Mouse (Mus musculus) liver, adult 2 months (tissue): ENCODE measurements around the gene Espnl. TPM values are rescaled to one million over a fixed set of nuclear protein-coding genes. Genes with fewer than 3 reads are reported as not detected.

ENCODE experiments used
- DNase-seq: peaks from one replicate; pipeline ENCODE4 v3.0.0-alpha.2; 2011; ENCODE audit warnings: low read depth, low spot score; ENCODE audit errors: extremely low read depth
- H3K27ac ChIP-seq: fragments of 200-500 bp; replicated peaks from 2 replicates; pipeline ENCODE4 v1.5.1; 2012; ENCODE audit warnings: low read depth, mild to moderate bottlenecking, control low read depth, inconsistent platforms, low read length; ENCODE audit not compliant: insufficient read depth
- H3K27me3 ChIP-seq: fragments of 200-500 bp; 2 replicates; pipeline ENCODE4 v1.6.1; 2012; ENCODE audit warnings: mild to moderate bottlenecking, moderate library complexity, low read length, inconsistent platforms; ENCODE audit not compliant: control insufficient read depth, insufficient read depth
- H3K36me3 ChIP-seq: fragments of 200-500 bp; 2 replicates; pipeline ENCODE4 v1.6.1; 2012; ENCODE audit warnings: low read length, inconsistent platforms; ENCODE audit not compliant: control insufficient read depth, insufficient read depth
- H3K4me1 ChIP-seq: fragments of 200-500 bp; 2 replicates; pipeline ENCODE4 v1.6.1; 2011; ENCODE audit warnings: low read length; ENCODE audit not compliant: control insufficient read depth, insufficient read depth
- H3K4me3 ChIP-seq: fragments of 200-500 bp; 2 replicates; pipeline ENCODE4 v1.5.1; 2011; ENCODE audit warnings: low read depth, mild to moderate bottlenecking, control low read depth, low read length, moderate library complexity; ENCODE audit not compliant: insufficient read depth
- H3K79me2 ChIP-seq: fragments of 200-500 bp; 2 replicates; pipeline ENCODE4 v1.6.1; 2012; ENCODE audit warnings: inconsistent platforms, mild to moderate bottlenecking, low read length, moderate library complexity; ENCODE audit not compliant: control insufficient read depth, insufficient read depth
- H3K9ac ChIP-seq: fragments of 200-500 bp; 2 replicates; pipeline ENCODE4 v1.6.1; 2012; ENCODE audit warnings: low read depth, mild to moderate bottlenecking, control low read depth, inconsistent platforms, low read length
- CTCF ChIP-seq: fragments of 200-500 bp; IDR thresholded peaks from 2 replicates; pipeline ENCODE4 v1.5.1; 2011; ENCODE audit warnings: low read depth, low read length, control low read depth
- POLR2A ChIP-seq: fragments of 200-500 bp; IDR thresholded peaks from 2 replicates; pipeline ENCODE4 v1.6.1; 2011; ENCODE audit warnings: low read length, control low read depth; ENCODE audit not compliant: insufficient read depth; ENCODE audit errors: extremely low read depth
- WGBS: fragments of 180-500 bp; shearing (Covaris S2); methylation state at CpG from one replicate; pipeline ENCODE4 v1.1.7; 2018; 5-methylcytosine and 5-hydroxymethylcytosine counted together
- polyA plus RNA-seq: library from polyadenylated mRNA; depleted of rRNA; stranded (reverse); fragments of >200 nt; gene quantifications from 2 replicates; pipeline ENCODE4 v1.2.3, GENCODE M21; 2012
- total RNA-seq: library from RNA; depleted of rRNA; stranded (reverse); fragments of >200 nt; gene quantifications from 2 replicates; pipeline ENCODE4 v1.2.3, GENCODE M21; 2014

Gene Espnl
- total and polyA plus RNA-seq, 2 experiments: 0.09 TPM; not detected in 1

- Histone ChIP-seq H3K27me3 (no peaks in the 10 kb centered on the region), H3K9ac (no peak within 1 kb of the TSS), H3K4me3 (no peak within 1 kb of the TSS), H3K4me1 (no peaks in the 10 kb centered on the region), H3K27ac (no peak within 1 kb of the TSS), H3K79me2 (no peaks in the 10 kb centered on the region), H3K36me3 (no peaks in the 10 kb centered on the region)
- no peak for TF ChIP-seq CTCF
- no peak for DNase-seq
- WGBS: 71% methylated on average over 4 of the region's 4 CpGs
These were observed 29.0 kb downstream of the Espnl start, which contains the start of gene Klhl30 for GRCm38 (mm10) chr1:91350841-91351240. TSS of gene Klhl30 (plus strand) at chr1:91351016.

GRCm38 (mm10) chr1:91351249-91351648 lies 29.4 kb downstream of the Espnl start:
- no peaks in the 10 kb centered on the region for H3K79me2 ChIP-seq
- no peak overlapping the region for H3K27ac ChIP-seq
- 88% methylated on average over 3 of the region's 3 CpGs for WGBS
- H3K36me3 ChIP-seq: no peaks in the 10 kb centered on the region
- TF ChIP-seq POLR2A (no peak), CTCF (no peak)
- H3K4me3 ChIP-seq: no peak overlapping the region
- no peak overlapping the region for H3K9ac ChIP-seq
- no peak for DNase-seq
- no peaks in the 10 kb centered on the region for H3K27me3 ChIP-seq
- no peaks in the 10 kb centered on the region for H3K4me1 ChIP-seq

GRCm38 (mm10) chr1:91352277-91352676 lies 30.4 kb downstream of the Espnl start:
- WGBS: 89% methylated on average over 2 of the region's 2 CpGs
- no peaks in the 10 kb centered on the region for H3K36me3 ChIP-seq
- no peaks in the 10 kb centered on the region for H3K4me1 ChIP-seq
- no peak for DNase-seq
- H3K4me3 ChIP-seq: no peak overlapping the region
- no peak overlapping the region for H3K9ac ChIP-seq
- H3K79me2 ChIP-seq: no peaks in the 10 kb centered on the region
- TF ChIP-seq CTCF (no peak), POLR2A (no peak)
- H3K27me3 ChIP-seq: no peaks in the 10 kb centered on the region
- no peak overlapping the region for H3K27ac ChIP-seq

- no peaks in the 10 kb centered on the region for H3K79me2 ChIP-seq
- H3K4me3 ChIP-seq: no peak overlapping the region
- H3K4me1 ChIP-seq: no peaks in the 10 kb centered on the region
- TF ChIP-seq POLR2A: no peak
- TF ChIP-seq CTCF: no peak
- no peak overlapping the region for H3K9ac ChIP-seq
- WGBS: 79% methylated on average over 11 of the region's 11 CpGs
- H3K27me3 ChIP-seq: no peaks in the 10 kb centered on the region
- H3K27ac ChIP-seq: no peak overlapping the region
- H3K36me3 ChIP-seq: no peaks in the 10 kb centered on the region
- DNase-seq: no peak
These were observed 34.2 kb downstream of the Espnl start for GRCm38 (mm10) chr1:91356105-91356504.

- no peak for DNase-seq
- Histone ChIP-seq H3K4me3 (no peak overlapping the region), H3K9ac (no peak overlapping the region), H3K27ac (no peak overlapping the region), H3K4me1 (peaks cover 3% of the 10 kb centered on the region; the same call in 1 of the 2 replicates), H3K79me2 (no peaks in the 10 kb centered on the region), H3K27me3 (0 out of 2 replicates have a peak, but pooled peaks cover 2% of the 10 kb centered on the region), H3K36me3 (no peaks in the 10 kb centered on the region)
- TF ChIP-seq POLR2A: no peak
- no peak for TF ChIP-seq CTCF
- 80% methylated on average over 5 of the region's 5 CpGs for whole genome bisulfite sequencing
These were observed 40.2 kb downstream of the Espnl start for GRCm38 (mm10) chr1:91362113-91362512.

- no peak overlapping the region for H3K9ac ChIP-seq
- 0 out of 2 replicates have a peak, but pooled peaks cover 2% of the 10 kb centered on the region for H3K27me3 ChIP-seq
- TF ChIP-seq CTCF (no peak), POLR2A (no peak)
- DNase-seq: no peak
- H3K4me3 ChIP-seq: no peak overlapping the region
- H3K4me1 ChIP-seq: peaks cover 3% of the 10 kb centered on the region; the same call in 1 of the 2 replicates
- WGBS: 93% methylated on average over 16 of the region's 16 CpGs
- no peak overlapping the region for H3K27ac ChIP-seq
- no peaks in the 10 kb centered on the region for H3K36me3 ChIP-seq
- H3K79me2 ChIP-seq: no peaks in the 10 kb centered on the region
These were observed 43.2 kb downstream of the Espnl start for GRCm38 (mm10) chr1:91364822-91365644.
